Mouse (Mus musculus) common myeloid progenitor, adult 5-6 weeks (primary cell): ENCODE data around the gene Myef2. TPM values are rescaled to one million over a fixed set of nuclear protein-coding genes. Genes with fewer than 3 reads are reported as not detected.
A peak's percentile ranks its signal among the peaks of the same experiment; 100 is the strongest.

Source experiments
- ATAC-seq: replicated peaks from 2 replicates; pipeline ENCODE4 v1.8.0; 2016; ENCODE audit warnings: low read depth, mild to moderate bottlenecking, moderate TSS enrichment, inconsistent platforms; ENCODE audit not compliant: poor library complexity, severe bottlenecking
- total RNA-seq: library from RNA; stranded (forward); fragments of 200-1000, 187-1606 nt; gene quantifications from 2 replicates; pipeline ENCODE4 v1.2.3, GENCODE M21; 2017

Myef2 gene
- total RNA-seq, 1 experiment from 2014 or later, result 65.5 TPM

GRCm38 (mm10) chr2:125073056-125073780 is 50.2 kb downstream of the Myef2 start:
- ATAC-seq, result no peak

GRCm38 (mm10) chr2:125068696-125069095 is 54.8 kb downstream of the Myef2 start:
- ATAC-seq, result no peak

- ATAC-seq, result peak; percentile 90
Observed at GRCm38 (mm10) chr2:125067894-125068293, 55.6 kb downstream of the Myef2 start, which contains the start of gene Slc24a5. TSS of gene Slc24a5 (plus strand) at chr2:125068124.

DNA sequence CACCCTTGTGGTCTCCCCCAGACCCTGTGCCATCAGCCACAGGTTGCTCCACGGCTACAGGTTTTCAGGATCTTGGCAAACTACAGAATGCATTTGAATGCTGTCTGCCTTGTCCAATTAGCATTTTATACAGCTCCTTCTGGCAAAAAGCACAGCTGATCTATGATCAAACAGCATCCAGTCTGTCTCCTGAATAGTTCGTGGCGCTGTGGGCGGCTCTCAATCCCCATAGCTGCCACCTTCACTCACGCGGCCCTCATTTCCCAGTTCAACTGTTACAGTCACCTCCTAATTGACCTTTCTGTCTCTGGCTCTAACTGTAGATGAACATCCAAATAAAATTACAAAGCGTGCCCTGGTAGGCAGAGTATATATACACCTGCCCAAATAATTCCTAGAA is 56.1 kb downstream of the Myef2 start:
- ATAC-seq, result no peak

GRCm38 (mm10) chr2:125062944-125063343 is 60.5 kb downstream of the Myef2 start:
- ATAC-seq, result no peak

DNA sequence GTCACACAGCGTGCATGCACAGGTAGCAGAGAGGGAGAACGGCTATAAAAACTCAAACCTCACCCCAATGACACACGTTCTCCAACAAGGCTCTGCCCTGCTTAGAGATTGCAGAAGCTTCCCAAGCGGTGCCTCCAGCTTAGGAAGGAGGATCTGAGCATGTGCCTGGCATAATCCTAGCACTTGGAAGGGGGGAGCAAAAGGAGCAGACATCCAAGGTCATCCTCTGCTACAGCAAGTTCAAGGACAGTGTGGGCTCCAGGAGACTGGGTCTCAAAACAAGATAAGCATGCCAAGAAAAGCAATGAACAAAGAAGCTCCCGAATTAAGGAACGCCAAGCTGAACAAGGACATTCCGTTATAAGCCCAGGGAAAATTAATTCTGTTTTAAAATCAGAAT is 62.0 kb downstream of the Myef2 start:
- no peak for ATAC-seq

DNA sequence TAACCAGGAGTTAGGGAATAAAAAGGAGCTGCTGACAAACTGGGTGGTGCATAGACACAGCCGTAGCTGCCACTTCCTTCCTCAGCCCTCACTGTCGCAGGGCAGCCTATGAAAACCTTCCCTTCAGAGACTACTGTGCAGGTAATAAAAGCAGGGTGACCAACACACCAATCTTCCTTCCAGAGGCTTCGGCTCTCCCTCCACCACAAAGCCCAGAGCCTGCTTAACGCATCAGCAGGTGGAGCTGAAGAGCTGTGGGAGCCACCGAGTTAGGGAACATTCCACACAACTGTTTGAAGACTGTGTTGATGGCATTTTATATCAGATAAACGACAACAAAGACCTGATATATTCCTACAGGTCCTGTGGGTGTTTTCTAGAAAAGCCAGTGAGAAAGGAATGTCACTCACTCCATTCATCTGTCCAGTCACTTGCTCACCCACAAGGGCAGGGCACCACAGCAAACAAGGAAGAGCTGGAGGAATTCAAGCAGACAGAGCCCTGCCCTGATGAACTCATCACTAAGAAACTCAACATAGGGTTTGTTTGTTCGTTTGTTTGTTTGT is 66.1 kb downstream of the Myef2 start:
- ATAC-seq, result no peak

GRCm38 (mm10) chr2:125055316-125055903 is 68.1 kb downstream of the Myef2 start:
- ATAC-seq, result 0 out of 2 replicates have a peak, but pooled peaks have one; percentile 25

Other genes starting within 250 kb of the Myef2 start
- gene Slc24a5, start 55.5 kb downstream of the Myef2 start, total RNA-seq, result 2.6 and 3.0 TPM in 2 replicates
- gene Ctxn2, start 13.0 kb upstream of the Myef2 start, total RNA-seq, result not detected in 2 replicates
- under 0.01 TPM in 1 of 2 replicates, not detected in the other for gene Slc12a1, start 28.8 kb upstream of the Myef2 start, total RNA-seq
- 246 and 263 TPM in 2 replicates for gene Dut, start 123.5 kb upstream of the Myef2 start, total RNA-seq